Mouse (Mus musculus) liver, adult (tissue): ENCODE measurements around the gene Agbl4.

Source experiments
- GATA4 ChIP-seq: IDR thresholded peaks from 2 replicates; pipeline ENCODE4 v1.6.1; 2014; ENCODE audit warnings: mild to moderate bottlenecking, low read length; ENCODE audit not compliant: insufficient replicate concordance

Gene Agbl4

GRCm38 (mm10) chr4:110788596-110788995 is 391.1 kb downstream of the Agbl4 start:
- TF ChIP-seq GATA4 = no peak

GRCm38 (mm10) chr4:110799902-110800301 is 402.4 kb downstream of the Agbl4 start:
- TF ChIP-seq GATA4 = no peak

GRCm38 (mm10) chr4:110810947-110811346 is 413.5 kb downstream of the Agbl4 start:
- no peak for TF ChIP-seq GATA4

GRCm38 (mm10) chr4:110832776-110833175 is 435.3 kb downstream of the Agbl4 start:
- no peak for TF ChIP-seq GATA4

- TF ChIP-seq GATA4 = no peak
Observed at GRCm38 (mm10) chr4:110879719-110880443, 482.4 kb downstream of the Agbl4 start.

DNA sequence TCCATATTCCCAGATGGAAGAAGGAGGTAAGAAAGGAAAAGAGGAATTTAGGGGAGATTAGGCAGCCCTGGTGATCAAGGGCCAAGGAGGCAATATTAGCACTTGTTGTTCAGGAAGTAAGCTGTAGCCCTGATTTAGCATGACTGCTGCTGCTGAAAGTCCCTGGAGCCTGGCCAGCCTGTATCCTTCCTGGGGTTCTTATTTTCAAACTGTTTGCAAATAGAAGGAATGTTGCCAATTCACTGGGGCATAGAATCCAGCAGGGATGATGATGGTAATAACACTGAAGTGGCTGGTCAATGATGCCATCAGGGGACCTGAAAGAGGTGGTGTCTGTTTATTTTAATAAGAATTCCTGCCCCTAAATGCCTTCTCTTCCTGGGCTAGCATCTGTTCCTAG is 518.6 kb downstream of the Agbl4 start:
- no peak for TF ChIP-seq GATA4

DNA sequence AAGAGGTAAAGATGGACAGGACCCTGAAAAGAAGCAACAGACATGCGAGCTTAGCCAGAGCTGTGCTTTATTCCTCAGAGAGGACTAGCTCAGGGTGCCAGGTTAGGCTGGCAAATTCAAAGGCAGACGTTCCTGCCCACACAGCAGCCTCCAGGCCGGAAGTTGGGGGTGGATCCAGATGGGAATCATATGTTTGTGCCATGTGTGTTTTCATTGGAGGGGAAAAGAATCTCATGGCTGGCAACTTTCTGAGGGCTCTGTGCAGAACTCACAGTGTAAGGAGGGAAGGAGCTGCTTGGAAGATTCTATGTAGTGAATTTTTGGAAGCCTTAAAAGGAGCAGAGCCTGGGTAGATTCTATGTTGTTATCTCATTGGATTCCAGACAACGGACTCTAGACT is 519.1 kb downstream of the Agbl4 start:
- no peak for TF ChIP-seq GATA4

DNA sequence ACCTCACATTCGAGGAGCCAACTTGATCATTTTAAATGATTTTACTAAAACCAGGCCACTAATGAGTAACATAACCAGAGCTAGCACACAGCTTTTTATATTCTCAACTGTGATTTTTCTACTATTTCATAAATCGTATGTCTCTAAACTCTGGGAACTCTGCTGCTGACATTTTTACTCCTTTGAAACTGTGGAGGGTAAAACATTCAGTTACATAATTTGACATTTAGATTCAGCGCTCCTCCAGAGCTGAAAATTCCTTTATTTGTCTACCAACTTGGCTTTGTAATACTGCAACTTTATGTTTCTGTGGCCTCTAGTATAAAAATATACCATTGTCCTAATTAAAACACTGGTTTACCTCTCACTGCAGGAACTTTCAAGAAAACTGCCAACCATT is 523.6 kb downstream of the Agbl4 start:
- TF ChIP-seq GATA4 = no peak

- no peak for TF ChIP-seq GATA4
Observed at GRCm38 (mm10) chr4:111001641-111002040, 604.2 kb downstream of the Agbl4 start.

DNA sequence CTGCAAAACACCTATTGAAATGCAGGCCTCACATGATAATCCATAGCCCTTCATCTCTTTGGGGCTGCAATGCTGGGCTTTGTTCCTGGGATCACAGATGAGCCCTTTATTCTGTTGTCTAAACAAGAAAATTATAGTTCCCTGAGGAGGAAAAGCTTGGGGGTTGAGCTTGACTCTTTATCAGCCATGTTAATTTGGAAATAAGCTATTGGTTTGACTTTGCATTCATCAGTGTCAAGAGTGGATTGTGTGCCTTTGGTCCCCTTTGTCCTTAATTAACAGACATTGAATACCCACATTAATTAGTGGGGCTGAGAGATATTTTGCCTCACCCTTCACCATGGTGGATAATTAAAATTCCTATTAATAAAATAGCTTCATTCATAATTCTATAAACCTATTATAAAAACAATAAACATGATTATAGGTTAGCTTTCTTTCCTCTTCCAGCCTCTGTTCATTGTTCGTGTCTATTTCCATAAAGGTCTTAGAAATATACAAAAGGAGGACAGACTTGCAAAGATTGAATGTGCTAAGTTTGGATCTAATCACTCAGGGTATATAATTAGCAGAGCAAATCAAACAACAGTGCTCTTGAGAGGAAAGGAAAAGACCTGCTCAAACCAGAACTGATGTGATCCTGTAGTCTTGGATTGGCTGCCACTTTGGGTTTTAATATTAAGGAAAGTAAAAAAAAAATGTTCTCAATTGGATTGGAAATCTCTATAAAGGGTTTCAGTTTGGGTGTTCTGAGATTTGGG is 607.4 kb downstream of the Agbl4 start:
- no peak for TF ChIP-seq GATA4

GRCm38 (mm10) chr4:111019376-111019775 is 621.9 kb downstream of the Agbl4 start:
- no peak for TF ChIP-seq GATA4

DNA sequence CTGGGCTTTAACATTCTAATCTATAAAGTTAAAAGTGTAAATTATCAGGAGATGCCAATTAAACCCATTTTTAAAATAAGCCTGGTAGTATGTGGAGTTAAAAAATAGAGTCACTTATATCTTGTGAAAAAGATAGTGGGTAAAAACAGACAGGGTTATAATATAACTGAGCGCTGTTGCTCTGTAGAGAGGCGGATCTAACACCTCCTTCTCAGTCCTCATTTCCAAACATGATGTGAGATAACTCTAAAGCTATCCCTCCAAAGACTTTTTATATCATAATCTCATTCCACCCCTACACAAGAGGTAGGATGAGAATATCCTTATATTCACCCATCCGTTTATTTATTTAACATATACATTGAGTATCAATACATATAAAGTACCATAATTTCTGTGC is 669.9 kb downstream of the Agbl4 start:
- no peak for TF ChIP-seq GATA4

GRCm38 (mm10) chr4:111073738-111074497 is 676.5 kb downstream of the Agbl4 start:
- no peak for TF ChIP-seq GATA4

- no peak for TF ChIP-seq GATA4
Observed at GRCm38 (mm10) chr4:111074701-111075154, 677.3 kb downstream of the Agbl4 start.

DNA sequence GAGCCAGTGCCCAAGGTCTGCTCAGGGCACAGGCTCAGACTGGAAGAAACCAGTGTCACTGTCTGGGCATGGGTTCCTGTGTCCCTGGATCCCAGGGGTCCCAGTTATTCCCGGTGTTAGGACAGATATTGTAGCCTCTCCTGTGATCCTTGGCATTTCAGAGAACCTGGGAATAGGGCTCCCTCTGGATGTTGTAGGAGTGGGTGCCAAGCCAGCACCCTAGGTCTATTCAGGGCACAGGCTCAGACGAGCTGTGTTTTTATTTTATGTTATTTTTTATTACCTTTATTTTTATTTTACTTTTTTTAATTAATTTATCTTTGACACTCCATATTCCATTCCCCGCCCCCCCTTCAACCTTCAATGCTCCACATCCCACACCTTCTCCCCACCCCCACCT is 680.3 kb downstream of the Agbl4 start:
- TF ChIP-seq GATA4 = no peak

GRCm38 (mm10) chr4:111085330-111085729 is 687.9 kb downstream of the Agbl4 start:
- TF ChIP-seq GATA4 = no peak
